ENCODE assay signal across 17 mouse cellular contexts in genomic region chr6:72051757-72052156, GRCm38 (mm10). TPM values are rescaled to one million over a fixed set of nuclear protein-coding genes. Genes with fewer than 3 reads are reported as not detected.
DNase-seq lines count a peak whose midpoint lies in the region; ATAC-seq lines count a peak whose summit lies in the region.
"Had no signal": no experiment of that assay in that cellular context is flagged by ENCODE, and none has a peak within 500 bp of the region (broad histone marks: within the 10 kb centered on the region; RNA-seq: fewer than 3 reads in every experiment).

No protein-coding gene starts in this region.

- H3K36me3 ChIP-seq in splenic B cell, adult 2 months (ENCODE audit: control insufficient read depth, insufficient read depth, low read length, poor library complexity, severe bottlenecking), result no peaks in the 10 kb centered on the region
- no peaks in the 10 kb centered on the region for H3K36me3 ChIP-seq in hindbrain, embryonic 16.5 days (ENCODE audit: control insufficient read depth, insufficient read depth, low read length)
- H3K36me3 ChIP-seq: embryonic facial prominence, embryonic 13.5 days; hindbrain, embryonic 15.5 days; limb, embryonic 15.5 days had no signal

- intact Hi-C loops in heart, postnatal 36 days (cut with DNase I), result no loop called here

- H3K9me3 ChIP-seq in hindbrain, embryonic 16.5 days (ENCODE audit: control insufficient read depth, low read length), result no peaks in the 10 kb centered on the region
- H3K9me3 ChIP-seq: embryonic facial prominence, embryonic 13.5 days; hindbrain, embryonic 15.5 days; limb, embryonic 15.5 days had no signal

- no peaks in the 10 kb centered on the region for H3K27me3 ChIP-seq in splenic B cell, adult 2 months (ENCODE audit: control insufficient read depth, insufficient read depth, low read length, poor library complexity, severe bottlenecking)
- no peaks in the 10 kb centered on the region for H3K27me3 ChIP-seq in hindbrain, embryonic 16.5 days (replicated peaks; ENCODE audit: control insufficient read depth, insufficient read depth, low read length)
- H3K27me3 ChIP-seq: embryonic facial prominence, embryonic 13.5 days; hindbrain, embryonic 15.5 days; limb, embryonic 15.5 days had no signal

- H3K9ac ChIP-seq in hindbrain, embryonic 16.5 days (ENCODE audit: low read depth, low read length), result no peak overlapping the region
- H3K9ac ChIP-seq: embryonic facial prominence, embryonic 13.5 days; hindbrain, embryonic 15.5 days; limb, embryonic 15.5 days; liver, postnatal 0 days had no signal

- peaks cover 2% of the 10 kb centered on the region; the same call in 1 of the 2 replicates for H3K4me1 ChIP-seq in hindbrain, embryonic 16.5 days (ENCODE audit: control insufficient read depth, insufficient read depth, low read depth, low read length)
- H3K4me1 ChIP-seq: hindbrain, embryonic 15.5 days had no signal

- DNase-seq in heart, adult 11 months, result peak; percentile 94
- no peak for DNase-seq in heart, postnatal 36 days
- peak; percentile 31 for DNase-seq in testis, postnatal 10 days (ENCODE audit: low spot score)
- DNase-seq in testis, postnatal 14 days (ENCODE audit: low spot score), result no peak
- peak; percentile 32 for DNase-seq in lung, postnatal 10 days
- peak; percentile 11 for DNase-seq in splenic B cell, adult 2 months (ENCODE audit: low read depth, low spot score)
- DNase-seq in right cerebral cortex, postnatal 36 days (ENCODE audit: low spot score in 2 of 2), result no peak
- DNase-seq: adrenal gland, postnatal 25 days; cerebellum, adult 8-10 months; gastrocnemius, postnatal 14 days; liver, postnatal 0 days; midbrain, embryonic 14.5 days; retina, postnatal 1 day had no signal

- no peak for ATAC-seq in hindbrain, embryonic 16.5 days
- ATAC-seq: liver, postnatal 0 days had no signal

- H3K27ac ChIP-seq in hindbrain, embryonic 16.5 days (ENCODE audit: low read depth, low read length), result no peak overlapping the region
- H3K27ac ChIP-seq: embryonic facial prominence, embryonic 13.5 days; hindbrain, embryonic 15.5 days; limb, embryonic 15.5 days had no signal

- H3K4me2 ChIP-seq in hindbrain, embryonic 16.5 days (ENCODE audit: low read length), result no peak overlapping the region
- H3K4me2 ChIP-seq: embryonic facial prominence, embryonic 13.5 days; hindbrain, embryonic 15.5 days; limb, embryonic 15.5 days had no signal

- 53% methylated on average over 6 of the region's 6 CpGs for WGBS in hindbrain, embryonic 16.5 days

- no peak overlapping the region for H3K4me3 ChIP-seq in hindbrain, embryonic 16.5 days (ENCODE audit: low read length)
- H3K4me3 ChIP-seq: embryonic facial prominence, embryonic 13.5 days; hindbrain, embryonic 15.5 days; limb, embryonic 15.5 days had no signal

RNA-seq across cellular contexts. Expression of gene St3gal5, which starts 45.6 kb away (rescaled TPM):
- 10 to 100 TPM; 58.4 to 66.9 TPM for total RNA-seq in heart, postnatal 36 days (2021)
- polyA plus RNA-seq in hindbrain, embryonic 16.5 days (2015; fragmentation: Nextera tagmentation; extraction: Ambion mirVana), result 64.7 and 69.2 TPM in 2 replicates

Comparison
In these comparisons a context has a peak if more than half of its experiments do, and no peak if none do; other contexts are left out.
1. DNase-seq: peak in heart, adult 11 months (single experiment), testis, postnatal 10 days (single experiment), lung, postnatal 10 days (single experiment) and splenic B cell, adult 2 months (single experiment); none in heart, postnatal 36 days (0 of 2), testis, postnatal 14 days (single experiment) and right cerebral cortex, postnatal 36 days (0 of 2).